Mouse (Mus musculus) gastrocnemius, adult 2 months (tissue): Measurements from ENCODE around the gene Fam189a2. TPM values are rescaled to one million over a fixed set of nuclear protein-coding genes. Genes with fewer than 3 reads are reported as not detected.
A peak's percentile ranks its signal among the peaks of the same experiment; 100 is the strongest.

Experiments used
- DNase-seq: peaks from one replicate; pipeline ENCODE4 v3.0.0; 2022
- H3K27ac ChIP-seq: fragments of 200-600 bp; 2 replicates; pipeline ENCODE4 v1.8.1; 2022; ENCODE audit warnings: mild to moderate bottlenecking
- H3K4me3 ChIP-seq: fragments of 200-600 bp; 2 replicates; pipeline ENCODE4 v1.8.1; 2022; ENCODE audit warnings: mild to moderate bottlenecking, moderate library complexity
- CTCF ChIP-seq: fragments of 200-600 bp; IDR thresholded peaks from 2 replicates; pipeline ENCODE4 v1.8.1; 2022; ENCODE audit warnings: antibody characterized with exemption, mild to moderate bottlenecking, moderate library complexity
- intact Hi-C: fragments of 180-260 bp; cut with DNase I; formaldehyde crosslinking; loops from one replicate; pipeline ENCODE4 v1.15.1; 2025
- total RNA-seq, 2 experiments: library from RNA; stranded (reverse); gene quantifications; 2 replicates each; pipeline ENCODE4 v1.2.3; 2021

Gene Fam189a2
- total RNA-seq, 2 experiments from 2014 or later = 17.5 to 24.8 TPM

- no peak for TF ChIP-seq CTCF
- intact Hi-C loops = no loop called here
Measured at GRCm38 (mm10) chr19:23988166-23988565, 42.7 kb downstream of the Fam189a2 start.

GRCm38 (mm10) chr19:23987291-23987690 is 43.5 kb downstream of the Fam189a2 start:
- intact Hi-C loops = no loop called here
- no peak overlapping the region for H3K4me3 ChIP-seq
- DNase-seq = peak; percentile 43

More at GRCm38 (mm10) chr19:23988166-23988565, 42.7 kb downstream of the Fam189a2 start:
- no peak for DNase-seq
- H3K27ac ChIP-seq = no peak overlapping the region
- H3K4me3 ChIP-seq = no peak overlapping the region

GRCm38 (mm10) chr19:23984186-23984585 is 46.6 kb downstream of the Fam189a2 start:
- Histone ChIP-seq H3K27ac (no peak overlapping the region), H3K4me3 (no peak overlapping the region)
- no peak for TF ChIP-seq CTCF
- intact Hi-C loops = no loop called here
- no peak for DNase-seq

More at GRCm38 (mm10) chr19:23987291-23987690, 43.5 kb downstream of the Fam189a2 start:
- H3K27ac ChIP-seq = peak overlapping the region; percentile 67
- peak; percentile 17; the same call in 1 of the 2 replicates for TF ChIP-seq CTCF

- no peak for DNase-seq
- no peak overlapping the region for H3K27ac ChIP-seq
- no peak for TF ChIP-seq CTCF
- intact Hi-C loops = no loop called here
- H3K4me3 ChIP-seq = no peak overlapping the region
Measured at GRCm38 (mm10) chr19:23980598-23980997, 50.2 kb downstream of the Fam189a2 start.

- DNase-seq = no peak
- intact Hi-C loops = no loop called here
- no peak overlapping the region; the same call in 1 of the 2 replicates for H3K27ac ChIP-seq
- no peak for TF ChIP-seq CTCF
- no peak overlapping the region for H3K4me3 ChIP-seq
Measured at GRCm38 (mm10) chr19:23977901-23978443, 52.8 kb downstream of the Fam189a2 start.

GRCm38 (mm10) chr19:23972881-23973649 is 57.8 kb downstream of the Fam189a2 start:
- Histone ChIP-seq H3K27ac (peak overlapping the region; percentile 96), H3K4me3 (peak overlapping the region; percentile 29; the same call in 1 of the 2 replicates)
- no peak for TF ChIP-seq CTCF
- peak; percentile 85 for DNase-seq
- intact Hi-C loops = loop anchor here (2.0 kb wide), 1 partner anchor 58 kb away; the partner anchor contains the start of gene Fam189a2

- H3K27ac ChIP-seq = peak overlapping the region; percentile 96; the same call in 1 of the 2 replicates
- intact Hi-C loops = no loop called here
- no peak overlapping the region for H3K4me3 ChIP-seq
- TF ChIP-seq CTCF = no peak
- no peak for DNase-seq
Measured at GRCm38 (mm10) chr19:23971391-23971790, 59.4 kb downstream of the Fam189a2 start.

- DNase-seq = no peak
- no peak for TF ChIP-seq CTCF
- Histone ChIP-seq H3K27ac (peak overlapping the region; percentile 35; the same call in 1 of the 2 replicates), H3K4me3 (no peak overlapping the region)
- intact Hi-C loops = no loop called here
Measured at GRCm38 (mm10) chr19:23970374-23970773, 60.4 kb downstream of the Fam189a2 start.

- TF ChIP-seq CTCF = no peak
- no peak for DNase-seq
- no peak overlapping the region for H3K4me3 ChIP-seq
- H3K27ac ChIP-seq = peak overlapping the region; percentile 50
- intact Hi-C loops = loop anchor here (10.0 kb wide), 2 partner anchors 214 to 306 kb away; partner anchors contain the start of gene Apba1
Measured at GRCm38 (mm10) chr19:23968862-23969225, 62.0 kb downstream of the Fam189a2 start.

- no peak for DNase-seq
- intact Hi-C loops = loop anchor here (10.0 kb wide), 2 partner anchors 213 to 307 kb away; partner anchors contain the start of gene Apba1
- Histone ChIP-seq H3K27ac (peak overlapping the region; percentile 50), H3K4me3 (no peak overlapping the region)
- TF ChIP-seq CTCF = no peak
Measured at GRCm38 (mm10) chr19:23968125-23968861, 62.5 kb downstream of the Fam189a2 start.

GRCm38 (mm10) chr19:23967156-23967555 is 63.7 kb downstream of the Fam189a2 start:
- intact Hi-C loops = loop anchor here (10.0 kb wide), 2 partner anchors 212 to 308 kb away; partner anchors contain the start of gene Apba1
- TF ChIP-seq CTCF = no peak
- peak overlapping the region; percentile 79 for H3K27ac ChIP-seq
- peak; percentile 75 for DNase-seq
- no peak overlapping the region for H3K4me3 ChIP-seq

GRCm38 (mm10) chr19:23966376-23966775 is 64.4 kb downstream of the Fam189a2 start:
- intact Hi-C loops = loop anchor here (10.0 kb wide), 2 partner anchors 212 to 308 kb away; partner anchors contain the start of gene Apba1

More at GRCm38 (mm10) chr19:23966376-23966775, 64.4 kb downstream of the Fam189a2 start:
- DNase-seq = no peak
- peak overlapping the region; percentile 79 for H3K27ac ChIP-seq
- TF ChIP-seq CTCF = no peak
- H3K4me3 ChIP-seq = no peak overlapping the region
